Mouse (Mus musculus) liver, embryonic 12.5 days (tissue): ENCODE measurements around the gene Sox5. TPM values are rescaled to one million over a fixed set of nuclear protein-coding genes. Genes with fewer than 3 reads are reported as not detected.
A peak's percentile ranks its signal among the peaks of the same experiment; 100 is the strongest.

Experiments
- ATAC-seq: fragments of 200-750 bp; cut with Nextera tagmentation; 2 replicates; pipeline ENCODE4 v1.8.0; 2017; ENCODE audit warnings: moderate number of reproducible peaks, mild to moderate bottlenecking, moderate library complexity
- H3K27ac ChIP-seq: fragments of 300-500 bp; sonication (generic); 2 replicates; pipeline ENCODE4 v1.5.1; 2016; ENCODE audit warnings: mild to moderate bottlenecking
- H3K27me3 ChIP-seq: fragments of 300-500 bp; sonication (generic); replicated peaks from 2 replicates; pipeline ENCODE4 v1.6.1; 2016; ENCODE audit warnings: mild to moderate bottlenecking, moderate library complexity
- H3K36me3 ChIP-seq: fragments of 300-500 bp; sonication (generic); 2 replicates; pipeline ENCODE4 v1.6.1; 2016; ENCODE audit warnings: mild to moderate bottlenecking, moderate library complexity
- H3K4me1 ChIP-seq: fragments of 300-500 bp; sonication (generic); 2 replicates; pipeline ENCODE4 v1.6.1; 2016
- H3K4me2 ChIP-seq: fragments of 300-500 bp; sonication (generic); 2 replicates; pipeline ENCODE4 v1.6.1; 2016; ENCODE audit warnings: mild to moderate bottlenecking, moderate library complexity
- H3K4me3 ChIP-seq: fragments of 300-500 bp; sonication (generic); 2 replicates; pipeline ENCODE4 v1.5.1; 2016; ENCODE audit warnings: mild to moderate bottlenecking, moderate library complexity
- H3K9ac ChIP-seq: fragments of 300-500 bp; sonication (generic); 2 replicates; pipeline ENCODE4 v1.6.1; 2016; ENCODE audit warnings: mild to moderate bottlenecking, moderate library complexity
- H3K9me3 ChIP-seq: fragments of 300-500 bp; sonication (generic); replicated peaks from 2 replicates; pipeline ENCODE4 v1.6.1; 2016; ENCODE audit warnings: mild to moderate bottlenecking, moderate library complexity
- WGBS: fragments of 180-500 bp; shearing (Covaris S2); methylation state at CpG from one replicate; pipeline ENCODE4 v1.1.7; 2016; ENCODE audit not compliant: insufficient replicate concordance; 5-methylcytosine and 5-hydroxymethylcytosine counted together
- polyA plus RNA-seq: library from polyadenylated mRNA; unstranded; fragments of >200 nt; fragmentation: Nextera tagmentation; extraction: Ambion mirVana; gene quantifications from 2 replicates; pipeline ENCODE4 v1.2.1, GENCODE M21; 2016

The Sox5 gene
- polyA plus RNA-seq, 1 experiment from 2014 or later, result 6.2 TPM

DNA sequence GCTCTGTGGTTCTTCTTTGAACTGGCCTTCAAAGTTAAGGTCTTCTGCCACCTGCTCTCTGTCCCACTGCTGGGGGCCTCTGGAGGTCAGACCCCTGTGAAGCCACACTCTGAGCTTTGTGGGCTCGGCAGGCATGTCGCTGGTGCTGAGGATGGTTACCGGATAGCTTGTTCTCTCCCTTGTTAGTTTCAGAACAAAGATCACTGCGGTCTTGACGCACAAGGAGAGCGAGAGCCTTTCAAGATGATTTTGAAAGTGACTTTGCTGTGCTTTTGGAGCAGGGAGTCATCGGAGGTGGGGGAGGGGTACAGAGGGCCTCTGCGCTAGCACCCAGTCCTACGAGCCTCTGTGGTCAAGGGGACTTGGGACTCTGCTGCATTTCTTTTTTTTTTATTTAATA lies 240.5 kb downstream of the Sox5 start:
- no peak overlapping the region for H3K4me2 ChIP-seq
- no peaks in the 10 kb centered on the region for H3K27me3 ChIP-seq
- no peaks in the 10 kb centered on the region for H3K9me3 ChIP-seq
- no peak overlapping the region for H3K4me3 ChIP-seq
- 75% methylated on average over 9 of the region's 9 CpGs for WGBS
- no peak overlapping the region for H3K9ac ChIP-seq
- no peak overlapping the region for H3K27ac ChIP-seq
- no peak for ATAC-seq
- no peaks in the 10 kb centered on the region for H3K36me3 ChIP-seq
- no peaks in the 10 kb centered on the region for H3K4me1 ChIP-seq

DNA sequence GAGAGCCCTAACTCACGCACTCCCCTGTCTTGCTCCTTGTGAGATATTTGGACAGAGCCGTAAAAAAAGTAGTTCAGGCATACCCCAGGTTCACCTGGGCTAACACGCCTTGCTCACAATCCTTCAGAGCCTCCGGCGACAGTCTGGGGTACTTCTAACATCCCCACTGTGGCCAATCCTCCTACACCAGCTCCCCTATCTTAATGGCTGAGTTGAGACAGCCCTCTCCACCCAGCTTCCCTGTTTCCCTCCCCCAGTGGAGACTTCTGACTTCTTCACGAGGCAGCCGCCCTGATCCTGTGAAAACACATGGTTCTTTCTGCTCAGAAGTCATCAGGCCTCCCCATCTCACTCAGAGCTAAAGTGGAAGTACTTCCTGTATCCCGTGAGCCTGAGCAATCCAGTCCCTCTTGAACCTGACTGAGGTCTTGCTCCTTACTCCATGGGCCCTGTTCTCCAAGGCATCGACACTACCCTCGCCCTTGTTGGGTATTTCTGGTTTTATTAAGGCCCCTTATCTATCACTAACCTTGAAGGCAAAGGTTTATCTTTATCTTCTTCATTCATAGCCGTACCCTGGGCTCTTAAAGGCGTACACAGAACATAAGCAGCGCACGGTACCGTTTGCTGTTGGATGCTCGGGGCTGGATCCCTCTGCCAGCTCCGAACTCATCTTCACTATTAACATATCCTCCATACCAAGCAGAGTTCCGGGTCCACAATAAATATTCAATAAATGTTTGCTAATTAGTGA lies 242.2 kb downstream of the Sox5 start:
- 64% methylated on average over 18 of the region's 18 CpGs for WGBS
- Histone ChIP-seq H3K4me2 (no peak overlapping the region), H3K4me1 (no peaks in the 10 kb centered on the region), H3K9ac (no peak overlapping the region), H3K27me3 (no peaks in the 10 kb centered on the region), H3K4me3 (no peak overlapping the region), H3K36me3 (no peaks in the 10 kb centered on the region), H3K27ac (no peak overlapping the region), H3K9me3 (no peaks in the 10 kb centered on the region)
- no peak for ATAC-seq

DNA sequence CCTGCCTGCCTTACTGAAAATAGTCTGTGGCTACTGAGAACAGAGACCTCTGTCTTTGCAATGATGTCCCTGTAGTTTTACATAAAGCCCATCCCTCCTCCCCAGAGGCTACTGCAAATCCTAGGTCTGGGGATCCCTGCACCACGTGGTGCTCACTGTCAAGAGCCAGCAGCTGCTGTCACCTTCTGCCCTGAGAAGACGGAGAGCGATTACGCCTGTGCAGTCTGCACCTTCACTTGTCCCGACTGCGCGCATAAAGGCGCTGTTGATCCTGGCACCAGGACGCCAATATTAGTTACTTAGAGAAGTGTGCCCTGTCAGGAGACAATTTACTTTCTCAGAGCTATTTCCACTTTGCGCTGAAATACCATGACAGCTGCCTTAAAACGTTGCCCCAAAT lies 258.3 kb downstream of the Sox5 start:
- ATAC-seq, result no peak
- Histone ChIP-seq H3K27me3 (no peaks in the 10 kb centered on the region), H3K4me3 (no peak overlapping the region), H3K27ac (no peak overlapping the region), H3K4me2 (no peak overlapping the region), H3K36me3 (no peaks in the 10 kb centered on the region), H3K9ac (no peak overlapping the region), H3K9me3 (no peaks in the 10 kb centered on the region), H3K4me1 (no peaks in the 10 kb centered on the region)
- 62% methylated on average over 11 of the region's 11 CpGs for WGBS

DNA sequence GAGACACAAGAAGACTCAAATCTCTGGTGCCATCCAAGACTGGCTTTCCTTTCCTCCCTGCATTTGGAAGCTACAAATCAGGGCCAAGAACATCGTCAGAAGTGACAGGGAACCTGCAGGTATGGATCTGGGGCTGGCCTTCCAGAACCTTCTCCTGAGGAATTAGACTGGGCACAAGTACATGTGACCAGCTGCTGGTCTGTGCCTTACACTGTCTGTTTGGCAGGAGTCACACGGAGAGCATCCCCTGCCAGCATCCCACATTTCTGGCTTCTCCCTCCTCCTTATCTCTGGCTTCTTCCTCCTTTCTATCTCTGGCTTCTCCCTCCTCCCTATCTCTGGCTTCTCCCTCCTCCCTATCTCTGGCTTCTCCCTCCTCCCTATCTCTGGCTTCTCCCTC lies 263.0 kb downstream of the Sox5 start:
- no peak overlapping the region for H3K27ac ChIP-seq
- no peaks in the 10 kb centered on the region for H3K36me3 ChIP-seq
- no peak overlapping the region for H3K4me3 ChIP-seq
- no peaks in the 10 kb centered on the region for H3K4me1 ChIP-seq
- H3K4me2 ChIP-seq, result no peak overlapping the region
- H3K9ac ChIP-seq, result no peak overlapping the region
- H3K27me3 ChIP-seq, result no peaks in the 10 kb centered on the region
- H3K9me3 ChIP-seq, result no peaks in the 10 kb centered on the region
- ATAC-seq, result no peak
- 64% methylated on average over 2 of the region's 2 CpGs for WGBS

DNA sequence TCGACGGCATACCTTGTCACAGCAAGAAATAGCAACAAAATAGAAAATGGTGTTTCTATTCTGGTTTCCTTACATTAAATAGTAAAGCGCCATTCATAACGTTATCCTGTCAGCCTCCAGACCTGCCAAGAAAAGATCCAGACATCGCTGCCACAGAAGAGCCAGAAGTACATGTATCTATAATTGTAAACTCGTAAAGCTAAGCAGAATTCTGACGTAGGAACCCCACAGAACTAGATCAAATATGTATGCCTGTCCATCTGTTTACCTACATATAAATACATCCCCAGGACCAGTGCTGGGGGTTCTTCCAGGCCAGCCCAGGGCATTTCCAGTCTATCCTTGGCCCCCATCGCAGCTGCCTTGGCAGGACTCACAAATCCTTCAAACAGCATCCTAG lies 265.9 kb downstream of the Sox5 start:
- H3K9ac ChIP-seq, result no peak overlapping the region
- H3K27me3 ChIP-seq, result no peaks in the 10 kb centered on the region
- 80% methylated on average over 8 of the region's 8 CpGs for WGBS
- no peak overlapping the region for H3K4me3 ChIP-seq
- no peak overlapping the region for H3K27ac ChIP-seq
- no peaks in the 10 kb centered on the region for H3K36me3 ChIP-seq
- no peak for ATAC-seq
- H3K4me1 ChIP-seq, result no peaks in the 10 kb centered on the region
- no peaks in the 10 kb centered on the region for H3K9me3 ChIP-seq
- no peak overlapping the region for H3K4me2 ChIP-seq

DNA sequence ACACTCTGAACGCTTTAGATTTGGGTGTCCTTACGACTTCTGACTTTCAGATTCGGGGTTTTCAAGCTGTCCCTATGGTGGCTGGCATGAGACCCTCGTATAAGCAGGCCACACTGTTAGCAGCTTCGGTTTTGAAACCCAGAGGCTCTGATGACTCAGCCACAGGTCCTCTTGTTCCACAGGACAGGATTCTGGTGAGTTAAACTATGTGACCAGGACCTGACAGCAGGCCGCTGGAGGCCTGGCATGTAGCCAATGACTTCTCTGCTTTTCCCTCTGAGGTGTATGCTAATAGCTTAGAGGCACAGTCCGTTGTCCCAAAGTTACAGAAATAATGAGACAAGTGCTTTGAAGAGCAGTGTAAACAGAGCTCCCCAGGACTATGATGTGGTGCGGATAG lies 268.0 kb downstream of the Sox5 start:
- H3K4me2 ChIP-seq, result no peak overlapping the region
- no peaks in the 10 kb centered on the region for H3K36me3 ChIP-seq
- H3K9ac ChIP-seq, result no peak overlapping the region
- no peak overlapping the region for H3K4me3 ChIP-seq
- H3K27me3 ChIP-seq, result no peaks in the 10 kb centered on the region
- no peaks in the 10 kb centered on the region for H3K4me1 ChIP-seq
- 63% methylated on average over 8 of the region's 8 CpGs for WGBS
- no peak overlapping the region for H3K27ac ChIP-seq
- no peak for ATAC-seq
- no peaks in the 10 kb centered on the region for H3K9me3 ChIP-seq

DNA sequence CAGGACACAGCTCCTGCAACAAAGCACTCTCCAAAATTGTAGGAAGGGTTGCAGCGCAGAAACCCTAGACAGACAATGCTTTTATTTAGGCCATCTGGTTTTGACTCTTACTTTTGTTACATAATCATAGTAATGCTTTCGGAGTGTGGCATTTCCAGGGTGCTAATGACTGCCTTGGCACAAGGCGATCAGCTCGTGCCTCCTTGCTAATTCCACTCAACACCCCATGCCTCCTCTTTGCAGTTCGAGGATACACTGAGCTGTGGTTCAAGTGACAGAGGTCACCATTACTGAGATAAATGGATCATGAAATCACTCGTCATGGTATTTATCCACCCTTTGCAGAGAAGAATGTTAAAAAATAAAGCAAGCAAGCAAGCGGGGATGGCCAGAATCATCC lies 269.9 kb downstream of the Sox5 start:
- H3K4me3 ChIP-seq, result no peak overlapping the region
- WGBS, result 68% methylated on average over 7 of the region's 7 CpGs
- H3K4me2 ChIP-seq, result no peak overlapping the region
- H3K27me3 ChIP-seq, result no peaks in the 10 kb centered on the region
- no peaks in the 10 kb centered on the region for H3K9me3 ChIP-seq
- no peaks in the 10 kb centered on the region for H3K36me3 ChIP-seq
- no peaks in the 10 kb centered on the region for H3K4me1 ChIP-seq
- no peak overlapping the region for H3K9ac ChIP-seq
- ATAC-seq, result no peak
- H3K27ac ChIP-seq, result no peak overlapping the region

DNA sequence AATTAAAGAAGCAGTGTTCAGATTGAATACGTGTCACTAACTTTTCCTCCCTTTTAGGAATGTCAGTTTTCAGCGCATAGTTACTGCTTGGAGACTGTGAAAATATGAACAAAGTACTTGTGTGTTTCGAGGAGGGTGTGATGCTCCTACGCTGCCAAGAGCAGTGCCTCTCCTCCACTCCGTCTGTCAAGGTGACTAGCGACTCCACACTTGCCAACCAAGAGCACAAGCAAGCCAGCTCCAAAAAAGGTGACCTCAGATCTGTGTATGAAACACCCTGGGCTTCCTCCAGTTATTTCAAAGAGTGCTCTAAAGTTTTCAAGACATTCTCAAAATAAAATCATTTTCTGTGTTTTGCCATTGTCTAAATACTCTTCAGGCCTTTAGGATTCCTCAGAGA lies 271.6 kb downstream of the Sox5 start:
- ATAC-seq, result no peak
- no peaks in the 10 kb centered on the region for H3K4me1 ChIP-seq
- H3K9ac ChIP-seq, result no peak overlapping the region
- no peaks in the 10 kb centered on the region for H3K9me3 ChIP-seq
- H3K36me3 ChIP-seq, result no peaks in the 10 kb centered on the region
- H3K27ac ChIP-seq, result no peak overlapping the region
- no peak overlapping the region for H3K4me2 ChIP-seq
- no peaks in the 10 kb centered on the region for H3K27me3 ChIP-seq
- no peak overlapping the region for H3K4me3 ChIP-seq
- WGBS, result 70% methylated on average over 6 of the region's 6 CpGs

DNA sequence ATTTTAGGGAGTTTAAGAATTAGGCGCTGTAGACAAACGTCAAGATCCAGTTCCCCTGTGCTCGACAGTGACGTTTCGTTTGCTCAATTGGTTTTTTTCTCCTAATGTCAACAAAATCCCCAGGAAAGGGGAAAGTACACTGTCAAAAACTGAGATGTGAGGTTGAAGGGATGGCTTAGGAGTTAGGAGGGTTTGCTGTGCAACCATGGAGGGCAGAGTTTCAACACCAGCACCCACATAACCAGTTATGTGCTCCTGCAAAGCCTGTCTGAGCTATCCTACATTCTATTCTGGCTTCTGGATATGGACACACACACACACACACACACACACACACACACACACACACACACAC lies 277.6 kb downstream of the Sox5 start:
- peak; percentile 49; the same call in 1 of the 2 replicates for ATAC-seq
- Histone ChIP-seq H3K4me1 (no peaks in the 10 kb centered on the region), H3K27ac (0 out of 2 replicates have a peak overlapping the region, but pooled peaks have one; percentile 27), H3K4me2 (no peak overlapping the region), H3K36me3 (no peaks in the 10 kb centered on the region), H3K4me3 (no peak overlapping the region), H3K9me3 (no peaks in the 10 kb centered on the region), H3K9ac (no peak overlapping the region), H3K27me3 (no peaks in the 10 kb centered on the region)
- WGBS, result 77% methylated on average over 5 of the region's 5 CpGs

DNA sequence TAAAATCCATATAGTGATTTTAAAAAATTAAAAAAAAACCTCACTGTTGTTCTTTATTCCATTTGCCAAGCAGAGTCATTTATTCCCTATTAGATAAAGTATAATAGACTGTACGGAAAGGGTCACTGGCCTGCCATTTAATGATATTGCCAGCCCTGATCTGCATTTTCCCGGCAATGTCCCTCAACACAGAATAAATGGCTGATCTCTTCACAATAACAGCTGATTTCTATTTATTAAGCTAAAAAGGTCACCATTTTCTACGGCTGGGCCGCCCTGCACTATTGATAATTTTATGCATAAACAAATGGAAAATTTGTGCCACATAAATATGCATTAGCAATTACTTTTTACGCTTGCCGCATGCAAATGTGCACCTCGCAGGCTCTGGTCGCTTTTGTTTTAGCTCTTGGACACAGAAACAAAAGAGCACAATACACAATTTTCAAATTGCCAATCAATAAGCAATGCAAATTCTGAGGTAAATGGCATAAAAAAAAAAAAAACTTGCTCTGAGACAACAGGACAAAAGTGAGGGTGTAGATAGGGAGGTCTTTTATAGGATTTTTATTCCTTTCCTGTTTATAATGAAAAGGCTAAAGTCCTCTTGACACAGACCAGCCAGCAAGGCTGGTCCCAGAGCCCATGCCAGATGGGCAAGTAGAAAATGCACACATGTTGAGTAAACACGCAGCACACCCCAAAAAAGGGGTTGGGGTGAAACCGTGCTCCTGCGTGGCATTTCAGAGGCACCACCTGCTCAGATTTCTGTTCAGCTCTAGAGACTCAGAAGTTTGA lies 278.2 kb downstream of the Sox5 start:
- H3K4me1 ChIP-seq, result no peaks in the 10 kb centered on the region
- H3K27ac ChIP-seq, result 0 out of 2 replicates have a peak overlapping the region, but pooled peaks have one; percentile 27
- H3K4me2 ChIP-seq, result no peak overlapping the region
- 71% methylated on average over 11 of the region's 11 CpGs for WGBS
- H3K36me3 ChIP-seq, result no peaks in the 10 kb centered on the region
- no peak overlapping the region for H3K9ac ChIP-seq
- no peaks in the 10 kb centered on the region for H3K9me3 ChIP-seq
- no peaks in the 10 kb centered on the region for H3K27me3 ChIP-seq
- ATAC-seq, result no peak
- no peak overlapping the region for H3K4me3 ChIP-seq

DNA sequence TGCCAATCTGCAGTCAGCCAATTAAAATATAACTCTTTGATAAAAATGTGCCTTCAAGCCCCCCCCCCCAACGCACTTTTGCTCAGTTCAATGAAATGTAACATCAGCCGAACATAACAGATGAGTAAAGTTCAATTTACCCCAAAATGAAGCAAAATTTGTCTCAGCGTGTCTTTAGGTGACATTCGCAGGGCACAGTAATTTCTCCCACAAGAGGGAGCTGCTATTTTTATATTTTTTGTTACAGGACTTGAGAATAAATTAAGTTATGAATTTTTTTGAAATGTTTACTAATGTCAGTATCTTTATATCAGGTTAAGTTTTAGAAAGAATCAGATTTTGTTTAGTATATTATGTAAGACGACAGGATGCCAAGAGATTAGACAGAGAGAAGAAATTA lies 280.3 kb downstream of the Sox5 start:
- 68% methylated on average over 5 of the region's 5 CpGs for WGBS

DNA sequence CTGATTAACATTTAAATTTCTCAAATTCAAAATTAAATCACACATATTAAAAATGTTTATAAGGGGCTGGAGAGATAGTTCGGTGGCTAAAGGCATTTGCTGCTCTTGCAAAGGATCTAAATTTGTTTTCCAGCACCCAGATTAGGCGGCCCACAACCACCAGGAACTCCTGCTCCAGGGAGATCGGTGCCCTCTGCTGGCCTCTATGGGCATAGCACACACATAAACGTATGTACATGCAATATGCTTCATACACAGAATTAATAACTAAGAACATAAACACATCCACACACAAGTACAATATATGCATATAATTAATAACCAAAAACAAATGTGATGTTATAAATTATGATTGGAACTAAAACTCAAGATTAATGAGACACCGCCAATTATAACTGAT lies 283.6 kb downstream of the Sox5 start:
- 85% methylated on average over 5 of the region's 5 CpGs for WGBS
- Histone ChIP-seq H3K4me2 (no peak overlapping the region), H3K9me3 (no peaks in the 10 kb centered on the region), H3K27ac (no peak overlapping the region), H3K4me1 (no peaks in the 10 kb centered on the region), H3K36me3 (no peaks in the 10 kb centered on the region), H3K9ac (no peak overlapping the region), H3K4me3 (no peak overlapping the region), H3K27me3 (no peaks in the 10 kb centered on the region)
- no peak for ATAC-seq

More for the DNA sequence above, 280.3 kb downstream of the Sox5 start:
- no peaks in the 10 kb centered on the region for H3K27me3 ChIP-seq
- H3K9ac ChIP-seq, result no peak overlapping the region
- H3K36me3 ChIP-seq, result no peaks in the 10 kb centered on the region
- H3K4me1 ChIP-seq, result no peaks in the 10 kb centered on the region
- no peak overlapping the region for H3K4me2 ChIP-seq
- ATAC-seq, result no peak
- no peak overlapping the region for H3K4me3 ChIP-seq
- H3K9me3 ChIP-seq, result no peaks in the 10 kb centered on the region
- no peak overlapping the region for H3K27ac ChIP-seq
